Mouse (Mus musculus): ENCODE results near the gene Arhgap19.

DNA sequence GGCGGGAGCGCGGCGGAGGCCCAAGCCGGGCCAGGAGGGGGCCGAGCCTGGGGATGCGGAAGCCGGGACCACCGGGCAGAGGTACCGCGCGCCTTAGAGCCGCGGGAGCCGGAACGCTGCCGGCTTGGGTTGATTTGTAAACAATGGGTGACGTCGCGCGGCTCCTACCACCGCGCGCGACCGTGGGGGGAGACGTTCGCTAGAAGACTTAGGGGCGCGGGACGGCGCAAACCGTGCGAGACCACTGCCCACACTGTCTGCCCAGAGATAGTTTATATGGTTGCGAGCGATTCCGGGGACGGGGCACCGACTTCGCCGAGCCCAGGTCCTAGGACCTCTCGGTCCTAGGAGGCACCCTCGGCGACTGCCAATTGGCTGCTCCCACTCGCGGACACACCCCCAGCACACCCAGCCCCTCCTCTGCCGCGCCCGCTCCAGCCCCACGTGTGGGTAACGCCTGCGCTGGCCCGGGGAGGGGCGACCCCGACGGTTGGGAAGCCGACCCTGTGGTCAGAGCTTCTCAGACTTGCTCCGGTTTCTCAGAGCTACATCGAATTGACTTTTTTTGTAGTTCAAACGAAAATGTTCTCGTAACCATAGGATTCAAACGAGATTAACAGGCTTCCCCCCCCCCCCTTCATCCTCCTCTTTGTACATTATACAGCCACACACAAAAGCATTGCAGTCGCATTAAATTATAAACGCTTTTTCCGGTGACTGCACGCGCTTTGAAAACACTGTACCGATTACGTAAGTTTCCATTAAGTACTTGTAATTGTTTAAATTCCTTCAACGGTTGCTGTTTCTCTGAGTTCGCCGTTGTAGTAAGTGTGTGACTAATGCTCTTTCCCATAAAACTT is 46.4 kb upstream of the Arhgap19 start, which contains the start of gene Frat2:
- no peak for TF ChIP-seq GATA1 (IDR thresholded peaks at IDR 0.05; ENCODE audit: low read length)
- TF ChIP-seq TAL1 (IDR thresholded peaks at IDR 0.05; ENCODE audit: low read length), result no peak
